Mouse (Mus musculus) kidney, adult 2 months (tissue): ENCODE measurements at regions not wholly inside any gene's neighbourhood (a gene's known extent, or its start where the extent isn't known, plus 50 kb on each side); places are given as distances from the start of the nearest gene placed in this dataset.

Source experiments
- CTCF ChIP-seq: fragments of 200-500 bp; conservative IDR thresholded peaks from 2 replicates; pipeline ENCODE4 v1.5.1; 2011; ENCODE audit warnings: low read depth, mild to moderate bottlenecking, control low read depth, low read length, moderate library complexity, mixed read lengths; ENCODE audit not compliant: insufficient read depth, insufficient read length
- POLR2A ChIP-seq: fragments of 200-500 bp; IDR thresholded peaks from one replicate; pipeline ENCODE4 v1.6.1; 2011; ENCODE audit warnings: low read depth, low read length, control low read depth

GRCm38 (mm10) chr5:64585076-64585786 lies 218.0 kb upstream of the Klf3 start:
- no peak for TF ChIP-seq CTCF
- TF ChIP-seq POLR2A = no peak
